Mouse (Mus musculus) heart, postnatal 14 days (tissue): ENCODE measurements around the gene Crybg3. TPM values are rescaled to one million over a fixed set of nuclear protein-coding genes. Genes with fewer than 3 reads are reported as not detected.
A peak's percentile ranks its signal among the peaks of the same experiment; 100 is the strongest.

Experiments used
- DNase-seq, 2 experiments: peaks; one replicate each; pipeline ENCODE4 v3.0.0; 2021 to 2022
- intact Hi-C: fragments of 180-260 bp; cut with DNase I; formaldehyde crosslinking; loops from one replicate; pipeline ENCODE4 v1.15.1; 2025
- long read RNA-seq, 2 experiments: library from polyadenylated mRNA; stranded (forward); transcript quantifications; one replicate each; pipeline ENCODE4 v2.0.0; 2021
- total RNA-seq, 2 experiments: library from RNA; stranded (reverse); gene quantifications; 2 replicates each; pipeline ENCODE4 v1.2.3; 2021

The Crybg3 gene
- 10 to 100 TPM; 64.1 to 67.2 TPM for total RNA-seq
- long read RNA-seq, experiment 1, full-length matches to known transcripts: 5 of 15 reads
- long read RNA-seq, experiment 1, partial matches to known transcripts: 2 of 15 reads
- long read RNA-seq, experiment 1, other reads (novel, unspliced or antisense): 8 of 15 reads
- long read RNA-seq, experiment 2, full-length matches to known transcripts: 3 of 14 reads
- long read RNA-seq, experiment 2, partial matches to known transcripts: 3 of 14 reads
- long read RNA-seq, experiment 2, other reads (novel, unspliced or antisense): 8 of 14 reads

DNA sequence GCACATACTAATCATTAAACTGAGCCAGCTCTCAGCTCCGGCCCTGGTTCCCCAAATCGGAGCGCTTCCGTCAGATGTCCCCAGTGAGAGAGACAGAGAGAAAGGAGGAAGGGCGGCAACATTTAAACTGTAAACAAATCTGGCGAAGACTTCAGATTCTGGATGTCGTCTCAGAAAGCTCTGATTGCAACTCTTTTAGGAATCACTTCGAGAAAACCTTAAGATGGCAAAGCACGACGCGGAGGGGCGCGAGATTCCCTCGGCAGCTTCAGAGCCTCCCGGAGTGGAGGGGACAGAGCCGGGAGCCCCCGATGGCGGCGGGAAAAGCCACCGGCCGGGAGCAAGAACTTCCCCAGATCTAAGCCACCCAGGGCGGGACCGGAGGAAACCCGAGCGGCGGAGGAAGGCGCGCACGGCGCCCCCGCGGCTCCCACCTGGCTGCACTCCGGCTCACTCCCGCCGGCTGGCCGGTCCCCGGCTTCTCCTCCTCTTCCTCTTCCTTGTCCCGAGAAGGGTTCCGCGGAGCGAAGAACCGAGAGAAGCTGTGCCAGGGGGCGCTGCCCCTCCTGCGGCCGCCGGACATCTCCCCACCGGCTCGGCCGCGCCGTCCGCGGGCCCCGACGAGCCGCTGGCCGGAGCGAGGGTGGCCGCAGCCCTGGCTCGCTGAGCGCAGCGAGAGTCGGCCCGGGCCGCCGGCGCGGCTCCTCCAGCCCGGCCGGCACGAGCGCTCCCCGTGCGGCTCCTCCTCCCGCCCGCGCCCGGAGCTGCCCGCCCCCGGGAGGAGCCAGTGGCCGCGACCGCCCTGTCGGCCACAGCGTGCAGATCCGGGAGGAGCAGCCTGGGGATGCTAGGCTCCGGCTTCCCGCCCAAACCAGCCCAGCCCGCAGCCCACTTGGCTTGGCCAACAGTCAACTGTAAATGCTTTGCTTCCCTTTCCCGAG lies at the start of gene Crybg3:
Crybg3 (minus strand) TSS at position 669 of the 941 bp plus-strand sequence.
- DNase-seq: peak; percentile 92 to 93
- intact Hi-C loops: loop anchor here (5.0 kb wide), 2 partner anchors 63 to 123 kb away; no protein-coding TSS in a partner anchor

- DNase-seq: no peak
- intact Hi-C loops: no loop called here
Measured at GRCm38 (mm10) chr16:59643766-59644165, 43.0 kb upstream of the Crybg3 start.

DNA sequence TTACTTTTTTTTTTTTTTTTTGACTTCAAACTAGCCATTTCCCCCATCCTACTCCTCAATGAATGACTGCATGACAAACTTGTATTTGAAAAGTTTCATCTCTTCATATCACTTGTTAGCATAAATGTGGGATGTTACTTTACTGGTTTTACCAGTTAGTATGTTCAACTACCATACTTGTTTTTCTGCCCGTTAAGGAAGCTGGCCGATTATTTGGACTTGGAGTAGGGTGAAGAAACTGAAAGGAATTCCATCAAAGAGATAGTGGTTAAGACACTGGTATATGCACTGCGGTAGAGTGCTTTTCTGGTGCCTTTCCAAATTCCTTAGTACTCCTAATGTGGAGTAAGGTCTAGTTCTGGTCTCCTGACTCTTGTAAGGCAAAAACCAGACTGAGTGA lies 39.2 kb upstream of the Crybg3 start:
- intact Hi-C loops: no loop called here
- DNase-seq: no peak

GRCm38 (mm10) chr16:59639102-59639691 lies 38.4 kb upstream of the Crybg3 start, which contains the start of gene Arl6:
Gene Arl6 (minus strand): TSS chr16:59639391.
- peak; percentile 95 to 96 for DNase-seq
- intact Hi-C loops: no loop called here

DNA sequence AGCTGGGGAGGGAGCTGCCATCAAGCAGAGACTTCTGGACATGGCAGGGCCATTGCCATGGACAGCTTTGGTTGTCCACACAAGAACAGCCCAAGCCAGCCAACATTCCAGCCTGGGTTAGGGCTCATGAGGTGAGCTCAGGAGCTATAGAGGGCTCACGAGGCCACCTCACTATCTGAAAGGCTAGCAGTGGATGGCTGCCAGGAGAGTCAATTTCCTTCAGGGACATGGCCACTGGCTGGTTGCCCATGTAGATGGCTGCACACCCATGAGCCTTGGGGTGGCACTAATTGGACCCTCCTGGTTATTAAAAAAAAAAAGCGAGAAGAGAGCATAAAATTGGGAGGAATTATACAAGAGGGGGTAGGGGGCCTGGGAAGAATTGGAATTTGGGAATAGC lies 33.8 kb upstream of the Crybg3 start:
- peak in 1 of 2 experiments; percentile 6 for DNase-seq
- intact Hi-C loops: no loop called here

GRCm38 (mm10) chr16:59621554-59621953 lies 20.8 kb upstream of the Crybg3 start:
- intact Hi-C loops: no loop called here

GRCm38 (mm10) chr16:59617167-59617566 lies 16.4 kb upstream of the Crybg3 start:
- peak; percentile 19 to 51 for DNase-seq
- intact Hi-C loops: loop anchor here (2.0 kb wide), 2 partner anchors 82 to 196 kb away; no protein-coding TSS in a partner anchor

More at GRCm38 (mm10) chr16:59621554-59621953, 20.8 kb upstream of the Crybg3 start:
- no peak for DNase-seq

DNA sequence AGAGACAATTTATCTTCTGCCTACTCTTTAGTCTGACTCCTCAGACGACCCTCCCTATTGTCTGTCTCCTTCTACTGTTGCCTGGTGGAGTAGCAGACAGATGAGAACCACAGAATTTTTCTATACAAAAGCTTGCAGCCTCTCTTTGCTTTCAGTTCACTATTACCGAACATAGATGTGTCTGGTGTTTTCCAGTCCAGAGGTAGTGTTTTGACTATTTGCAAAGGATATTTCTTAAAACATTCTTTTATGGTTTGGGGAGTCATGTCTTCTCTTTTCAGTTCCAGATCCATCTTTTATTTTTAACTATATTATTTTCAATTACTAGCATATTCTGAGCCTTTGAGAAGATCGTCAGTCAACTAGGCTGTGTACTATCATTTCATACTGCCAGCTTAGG lies 14.9 kb upstream of the Crybg3 start:
- intact Hi-C loops: loop anchor here (1.0 to 2.0 kb wide), 3 partner anchors 81 to 195 kb away; no protein-coding TSS in a partner anchor
- DNase-seq: no peak

DNA sequence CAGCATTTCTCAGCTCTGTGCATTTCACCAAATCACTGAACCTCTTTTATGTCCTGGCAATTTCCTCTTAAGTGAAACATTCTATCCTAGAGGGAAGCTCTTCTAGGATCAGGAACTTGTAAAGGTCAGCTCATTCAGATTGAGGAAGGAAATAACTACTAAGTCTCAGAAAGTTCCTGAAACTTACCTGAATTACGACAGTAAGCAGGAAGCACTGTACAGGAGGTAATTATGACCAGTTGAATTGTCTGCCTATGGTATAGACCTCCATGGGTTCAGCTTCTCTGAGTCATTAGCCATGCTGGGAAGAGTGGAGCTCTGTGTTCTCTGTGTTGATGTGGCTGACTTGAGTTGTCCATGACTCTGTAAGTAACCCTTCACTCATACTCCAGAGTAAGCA lies 10.0 kb upstream of the Crybg3 start:
- no peak for DNase-seq
- intact Hi-C loops: no loop called here

GRCm38 (mm10) chr16:59604078-59604781 lies 3.5 kb upstream of the Crybg3 start:
- intact Hi-C loops: loop anchor here (5.0 kb wide), 2 partner anchors 67 to 127 kb away; no protein-coding TSS in a partner anchor
- no peak for DNase-seq

DNA sequence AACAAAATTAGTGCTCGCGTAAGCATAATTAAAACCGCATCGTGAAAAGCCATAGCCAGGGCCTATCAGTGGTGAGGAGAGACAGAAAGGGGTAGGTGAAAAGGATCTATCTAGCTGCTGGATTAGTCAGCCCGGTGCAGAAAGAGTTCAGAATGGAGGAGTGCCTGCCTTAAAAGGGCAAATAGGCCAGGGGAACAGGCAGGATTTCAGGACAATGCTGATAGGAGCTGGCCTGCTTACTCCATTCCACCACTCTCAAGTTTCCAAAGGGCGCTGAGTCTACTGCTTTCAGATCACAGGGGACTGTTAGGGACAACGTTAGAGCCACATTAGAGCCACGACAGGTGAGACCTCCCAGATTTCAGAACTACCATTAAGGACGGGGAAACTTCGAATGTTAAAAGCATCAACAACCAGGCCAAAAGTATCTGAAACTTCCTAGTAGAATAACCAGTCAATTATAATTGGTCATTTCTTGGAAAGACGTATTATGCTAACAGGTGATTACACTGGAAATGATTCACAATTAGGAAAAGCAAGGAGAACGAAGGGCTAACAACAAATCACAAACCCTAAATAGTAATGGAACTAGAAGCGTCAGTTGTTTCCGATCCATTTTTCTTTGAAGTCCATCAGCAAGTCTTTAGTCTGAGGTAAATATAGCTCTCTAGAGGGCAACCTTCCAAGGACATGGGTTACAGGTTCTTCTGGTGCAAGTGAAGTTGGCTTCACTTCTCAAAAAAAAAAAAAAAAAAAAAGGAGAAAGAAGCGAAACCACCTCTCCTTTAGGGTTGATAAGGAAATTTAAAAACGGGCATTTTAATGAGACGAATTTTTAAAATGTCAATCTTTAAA lies 1.1 kb downstream of the Crybg3 start:
- intact Hi-C loops: loop anchor here (2.0 to 5.0 kb wide), 3 partner anchors 31 to 122 kb away; no protein-coding TSS in a partner anchor
- DNase-seq: peak in 1 of 2 experiments; percentile 46

DNA sequence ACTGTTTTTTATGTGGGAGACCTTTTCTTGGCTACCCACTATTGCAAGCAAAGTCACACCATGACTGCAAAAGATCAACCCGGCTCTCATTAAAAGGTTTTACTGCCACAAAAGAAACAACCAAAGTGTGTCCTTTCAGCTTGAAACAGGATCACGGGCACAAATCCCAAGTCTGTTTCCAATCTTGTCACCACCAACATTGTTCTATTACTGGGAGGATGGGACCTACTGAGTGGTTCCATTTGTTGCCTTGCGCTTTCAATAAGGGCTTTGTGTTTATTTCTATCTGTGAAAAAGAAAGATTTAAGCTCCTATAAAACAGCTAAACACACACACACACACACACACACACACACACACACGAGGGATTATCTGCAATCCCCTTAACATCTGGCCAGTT lies 1.8 kb downstream of the Crybg3 start:
- peak in 1 of 2 experiments; percentile 27 for DNase-seq
- intact Hi-C loops: loop anchor here (2.0 kb wide), 1 partner anchor 30 kb away; no protein-coding TSS in a partner anchor

GRCm38 (mm10) chr16:59597256-59597655 lies 3.5 kb downstream of the Crybg3 start:
- DNase-seq: no peak
- intact Hi-C loops: no loop called here

GRCm38 (mm10) chr16:59594714-59595113 lies 6.1 kb downstream of the Crybg3 start:
- intact Hi-C loops: no loop called here

GRCm38 (mm10) chr16:59590790-59591189 lies 10.0 kb downstream of the Crybg3 start:
- intact Hi-C loops: no loop called here
- no peak for DNase-seq

More at GRCm38 (mm10) chr16:59594714-59595113, 6.1 kb downstream of the Crybg3 start:
- DNase-seq: no peak

DNA sequence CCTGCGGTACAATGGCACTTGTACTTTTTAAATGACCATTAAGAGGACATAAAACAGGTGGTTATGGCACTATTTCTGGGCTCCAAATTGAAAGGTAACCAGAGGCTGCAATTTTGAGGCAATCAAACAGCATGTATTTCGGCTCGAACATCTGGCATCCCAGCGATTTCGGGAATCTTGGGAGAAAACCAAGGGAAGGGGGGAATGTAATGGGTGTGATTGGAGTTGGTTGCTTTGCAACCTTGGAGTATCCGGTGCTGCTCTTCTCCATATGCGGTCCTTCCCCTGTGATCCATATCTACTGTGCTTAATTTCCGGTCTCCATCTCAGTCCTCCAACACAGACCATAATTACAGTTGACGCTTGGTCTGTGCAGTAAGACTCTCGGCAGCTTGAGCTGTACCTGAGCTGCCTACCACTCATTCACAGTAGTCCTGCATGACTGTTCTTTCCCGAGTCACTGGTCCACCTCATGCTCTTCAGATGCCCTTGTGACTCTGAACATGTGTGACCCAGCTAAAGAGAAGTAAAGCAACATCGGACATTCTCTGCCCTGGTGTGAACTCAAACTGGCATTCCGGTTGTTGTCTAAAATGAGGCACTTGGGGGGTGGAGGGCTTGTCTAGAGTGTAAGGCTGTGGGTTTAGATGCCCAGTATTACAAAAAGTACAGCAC lies 12.3 kb downstream of the Crybg3 start:
- DNase-seq: no peak
- intact Hi-C loops: no loop called here

DNA sequence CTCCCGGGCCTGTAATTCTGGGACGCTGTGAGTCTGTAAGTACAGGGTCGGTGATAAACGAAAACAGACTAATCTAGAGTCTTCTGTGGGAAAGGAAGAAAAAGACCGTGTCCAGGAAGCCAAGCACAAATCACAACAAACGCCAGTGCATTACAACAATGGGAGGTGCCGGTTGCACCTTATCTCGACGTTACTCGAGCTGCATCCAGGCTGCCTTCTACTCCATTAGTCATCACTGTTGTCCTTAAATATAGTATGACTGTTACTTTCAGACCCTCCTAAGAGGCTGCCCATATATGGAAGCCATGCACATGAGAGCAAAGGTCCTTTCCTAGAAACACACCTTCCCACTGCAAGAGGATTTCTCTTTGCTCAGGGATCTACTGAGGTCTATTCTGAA lies 13.0 kb downstream of the Crybg3 start:
- DNase-seq: no peak
- intact Hi-C loops: no loop called here

GRCm38 (mm10) chr16:59586911-59587310 lies 13.9 kb downstream of the Crybg3 start:
- DNase-seq: no peak
- intact Hi-C loops: no loop called here
